Mouse (Mus musculus): ENCODE measurements at regions not wholly inside any gene's neighbourhood (a gene's known extent, or its start where the extent isn't known, plus 50 kb on each side); places are given as distances from the start of the nearest gene placed in this dataset.
A peak's percentile ranks its signal among the peaks of the same experiment; 100 is the strongest.
"Not testable (repeated sequence)": the region's sequence is repeated elsewhere in the genome, so short reads cannot be mapped to it uniquely, and the experiment has no call there.

DNA sequence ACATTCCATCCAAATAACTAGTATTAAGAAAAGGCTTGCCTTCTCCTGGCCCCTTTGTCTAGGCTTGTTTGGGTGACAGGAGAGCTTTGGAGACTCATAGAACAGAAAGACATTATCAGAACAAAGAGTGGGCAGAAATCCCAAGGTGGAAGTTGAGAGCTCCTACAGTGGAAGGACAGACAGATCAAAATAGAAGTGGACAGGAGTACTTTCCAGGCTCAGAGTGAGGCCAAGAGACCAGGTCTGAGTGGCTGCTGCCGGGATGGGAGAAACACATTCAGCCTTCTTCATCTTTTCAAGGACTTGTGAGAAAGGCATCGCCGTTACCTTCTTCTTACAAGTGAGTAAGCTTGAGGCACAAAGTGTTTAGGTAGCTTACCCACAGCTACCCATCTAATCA is 197.5 kb downstream of the Fam43a start:
- no peak for DNase-seq (ENCODE audit: low spot score in 2 of 2)

- DNase-seq (ENCODE audit: low spot score in 2 of 2), result no peak
Measured at GRCm38 (mm10) chr16:30797973-30798471, 198.5 kb downstream of the Fam43a start.

DNA sequence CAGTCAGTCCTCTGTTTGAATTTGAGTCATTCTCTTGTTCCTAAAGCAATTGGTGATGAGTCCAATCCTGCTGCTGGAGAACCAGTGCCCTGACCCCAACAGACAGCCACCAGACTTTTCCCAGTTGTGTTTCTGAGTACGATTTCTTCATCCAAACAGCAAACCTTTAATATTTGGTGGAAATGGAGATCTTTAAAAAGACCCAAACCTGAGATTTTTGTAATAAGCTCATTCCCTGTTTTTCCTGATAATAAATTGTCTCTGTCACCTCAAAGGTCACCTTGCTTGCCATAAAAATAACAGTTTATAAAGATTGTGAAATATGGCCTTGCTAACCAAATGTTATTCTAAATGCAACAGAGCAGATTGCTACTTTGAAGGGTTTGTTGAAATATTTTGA is 199.0 kb downstream of the Fam43a start:
- DNase-seq (ENCODE audit: low spot score in 2 of 2), result no peak

DNA sequence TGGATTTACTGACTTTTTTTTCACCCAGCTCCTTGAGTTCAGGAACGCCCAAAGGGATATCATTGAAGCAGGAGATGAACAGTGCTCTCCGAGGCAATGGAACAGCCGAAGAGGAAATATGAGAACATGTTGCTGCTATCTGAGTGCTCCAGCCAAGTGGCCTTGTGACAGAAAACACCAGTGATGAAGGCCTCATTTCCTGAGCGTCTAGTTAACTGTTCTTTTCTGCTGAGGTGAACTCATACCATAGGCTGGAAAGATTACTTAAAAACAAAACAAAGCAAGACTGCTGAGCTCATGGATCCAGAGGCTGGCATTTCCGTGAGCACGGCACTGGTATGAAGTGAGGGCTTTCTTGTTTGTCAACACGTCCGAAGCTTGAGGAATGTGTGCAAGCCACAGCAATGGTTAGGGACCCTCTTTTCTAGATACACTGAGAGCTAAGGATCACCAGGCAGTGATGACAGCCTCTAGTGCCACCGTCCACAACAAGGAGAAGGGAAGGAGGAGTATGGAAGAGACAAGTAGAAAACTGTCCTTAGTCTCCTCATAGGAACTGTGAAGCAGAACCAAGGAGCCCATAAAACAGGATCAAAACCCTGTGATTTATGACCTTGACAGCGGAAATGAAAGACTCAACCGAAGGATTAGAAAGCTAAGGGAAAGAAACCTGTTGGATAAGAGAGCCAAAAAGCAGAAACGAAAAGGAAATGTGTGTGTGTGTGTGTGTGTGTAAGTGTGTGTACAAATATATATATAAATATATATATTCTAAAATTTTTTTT is 200.4 kb downstream of the Fam43a start:
- DNase-seq (ENCODE audit: low spot score in 2 of 2), result no peak

- no peak for DNase-seq (ENCODE audit: low spot score in 2 of 2)
Measured at GRCm38 (mm10) chr16:30804018-30804417, 204.5 kb downstream of the Fam43a start.

- DNase-seq (ENCODE audit: low spot score in 2 of 2), result not testable (repeated sequence)
Measured at GRCm38 (mm10) chr16:30806206-30806605, 206.7 kb downstream of the Fam43a start.

DNA sequence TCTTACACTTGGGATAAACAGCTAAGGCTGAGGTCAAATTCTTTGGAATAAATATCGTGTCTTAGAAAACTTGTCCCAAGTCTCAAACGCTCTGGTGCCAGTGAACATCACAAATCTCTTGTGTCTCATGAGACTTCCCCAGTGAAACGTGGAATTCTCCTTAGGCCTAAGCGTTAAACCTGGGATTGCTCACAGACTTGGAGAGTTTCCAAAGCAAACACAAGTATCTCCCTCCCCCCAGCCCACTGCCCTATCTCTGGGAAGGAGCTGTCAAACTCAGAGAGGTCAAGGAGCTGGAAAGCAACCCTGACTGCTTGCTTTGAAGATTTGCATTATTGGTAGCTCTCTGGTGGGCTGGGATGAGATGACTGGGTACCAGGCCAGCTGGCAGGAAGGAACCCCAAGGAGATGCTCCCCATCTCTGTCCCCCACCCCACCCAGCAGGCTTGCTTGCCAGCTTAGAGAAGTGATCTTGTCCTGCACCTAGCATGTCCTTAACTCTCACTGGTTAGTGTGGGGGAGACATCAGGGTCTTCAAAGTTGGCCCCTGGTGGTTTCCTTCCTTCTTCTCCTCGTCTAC is 219.1 kb downstream of the Fam43a start:
- DNase-seq (ENCODE audit: low spot score in 2 of 2), result no peak

- no peak for DNase-seq (ENCODE audit: low spot score in 2 of 2)
Measured at GRCm38 (mm10) chr16:30819342-30819741, 219.8 kb downstream of the Fam43a start.

GRCm38 (mm10) chr16:30820234-30820633 is 220.7 kb downstream of the Fam43a start:
- no peak for DNase-seq (ENCODE audit: low spot score in 2 of 2)

DNA sequence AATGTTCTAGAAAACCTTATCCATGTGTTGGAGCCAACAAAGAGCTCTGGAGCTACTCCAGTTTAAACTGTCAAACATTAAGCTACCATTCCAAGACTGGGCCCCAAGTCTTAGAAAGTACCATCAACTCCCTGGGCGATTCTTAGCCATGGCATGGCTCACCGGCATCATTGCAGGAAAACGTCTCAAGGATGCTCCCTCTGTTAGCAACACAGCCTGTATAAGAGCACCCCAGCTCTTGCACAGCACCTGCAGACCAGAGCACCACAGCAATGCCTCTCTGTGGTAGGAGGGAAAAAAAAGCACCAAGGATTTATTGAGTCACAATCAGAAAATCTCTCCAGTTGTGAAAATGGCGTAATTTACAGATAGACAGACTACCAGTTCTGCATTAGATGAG is 221.2 kb downstream of the Fam43a start:
- no peak for DNase-seq (ENCODE audit: low spot score in 2 of 2)

GRCm38 (mm10) chr16:30821191-30821910 is 221.8 kb downstream of the Fam43a start:
- DNase-seq (ENCODE audit: low spot score in 2 of 2), result peak; percentile 62 to 76

DNA sequence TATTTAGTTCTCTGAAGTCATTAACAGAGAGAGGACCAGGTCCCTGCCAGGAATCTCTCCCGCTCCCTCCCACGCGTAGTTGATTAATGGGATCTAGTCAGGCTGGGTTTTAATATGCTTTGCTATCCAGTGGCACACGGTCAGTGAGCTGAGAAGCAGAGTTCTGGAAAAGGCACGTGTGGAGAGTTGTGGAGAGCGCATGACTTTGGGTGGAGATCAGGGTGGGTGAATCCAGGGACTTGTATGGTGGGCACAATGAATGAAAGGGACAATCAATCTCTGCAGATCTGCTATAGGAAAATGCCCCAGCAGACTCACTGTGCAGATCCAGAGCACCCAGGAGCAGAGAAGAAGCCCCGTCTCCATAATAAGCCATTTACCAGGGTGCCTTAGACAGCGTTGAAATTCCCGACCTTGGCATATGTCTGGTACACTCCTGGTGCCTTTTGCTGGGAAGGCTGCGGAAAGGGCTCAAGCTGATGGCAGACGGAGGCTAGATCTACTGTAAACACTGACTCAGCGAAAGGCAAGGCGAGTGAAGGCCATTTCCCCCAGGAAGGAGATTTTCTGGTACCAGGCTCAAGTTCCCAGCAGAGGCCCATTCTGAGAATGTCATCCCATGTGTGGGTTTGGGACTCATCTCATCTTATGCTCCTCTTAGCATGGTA is 222.5 kb downstream of the Fam43a start:
- peak in 1 of 2 experiments; percentile 22 for DNase-seq (ENCODE audit: low spot score in 2 of 2)

- DNase-seq (ENCODE audit: low spot score in 2 of 2), result peak in 1 of 2 experiments; percentile 52
Measured at GRCm38 (mm10) chr16:30826128-30826527, 226.6 kb downstream of the Fam43a start.

- DNase-seq (ENCODE audit: low spot score in 2 of 2), result peak; percentile 24 to 68
Measured at GRCm38 (mm10) chr16:30827901-30828608, 228.5 kb downstream of the Fam43a start.

DNA sequence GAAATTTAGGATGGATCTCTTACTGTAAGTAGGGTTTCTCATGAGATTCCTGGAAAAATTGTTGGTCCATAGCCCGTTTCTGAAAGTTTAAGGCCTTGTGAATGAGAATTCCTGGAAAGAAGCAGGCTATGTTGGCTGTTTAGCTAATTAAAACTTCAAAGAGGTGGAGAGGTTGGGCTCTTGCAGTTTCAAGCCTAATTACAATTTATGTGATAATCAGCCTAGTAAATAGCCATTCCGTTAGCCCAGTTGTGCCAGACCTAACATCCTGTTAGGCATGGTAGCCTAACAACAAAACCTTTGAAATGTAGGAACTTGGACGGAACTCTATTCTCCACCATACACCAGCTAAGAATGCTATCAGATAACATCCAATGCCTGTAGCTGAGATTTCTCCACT is 235.0 kb downstream of the Fam43a start:
- no peak for DNase-seq (ENCODE audit: low spot score in 2 of 2)

GRCm38 (mm10) chr16:30835678-30836077 is 236.2 kb downstream of the Fam43a start:
- no peak for DNase-seq (ENCODE audit: low spot score in 2 of 2)

DNA sequence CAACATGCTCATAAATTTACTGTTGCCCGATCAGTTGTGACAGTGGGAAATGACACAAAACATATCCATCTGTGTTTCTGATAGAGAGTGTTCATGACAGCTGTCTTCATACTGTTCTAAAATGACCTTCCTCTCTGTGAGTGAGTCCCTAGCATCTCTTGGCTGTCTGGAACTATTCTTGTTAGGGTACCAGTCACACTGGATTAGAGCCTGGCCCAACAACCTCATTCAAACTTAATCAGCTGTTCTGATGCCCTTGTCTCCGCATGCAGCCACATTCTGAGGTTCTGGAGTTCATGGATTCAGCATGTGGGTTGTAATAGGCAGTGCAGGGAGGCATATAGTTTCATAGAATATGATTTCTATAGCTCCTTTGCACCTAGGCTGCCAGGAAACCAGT is 238.4 kb downstream of the Xxylt1 start:
- DNase-seq (ENCODE audit: low spot score in 2 of 2), result no peak

- DNase-seq (ENCODE audit: low spot score in 2 of 2), result no peak
Measured at GRCm38 (mm10) chr16:30852595-30852994, 228.6 kb downstream of the Xxylt1 start.

DNA sequence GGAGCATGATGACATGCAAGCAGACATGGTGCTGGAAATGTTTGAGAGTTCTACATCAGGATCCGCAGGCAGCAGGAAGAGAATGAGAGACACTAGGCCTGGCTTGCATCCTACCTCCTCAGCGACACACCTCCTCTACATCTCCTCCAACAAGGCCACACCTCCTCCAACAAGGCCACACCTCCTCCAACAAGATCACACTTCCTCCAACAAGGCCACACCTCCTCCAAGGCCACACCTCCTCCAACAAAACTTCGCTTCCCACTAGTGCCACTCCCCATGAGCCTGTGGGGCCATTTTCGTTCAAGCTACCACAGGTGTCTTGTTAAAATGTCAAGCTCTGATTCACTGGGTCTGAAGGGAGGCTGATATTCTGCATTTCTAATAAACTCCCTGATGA is 226.5 kb downstream of the Xxylt1 start:
- DNase-seq (ENCODE audit: low spot score in 2 of 2), result no peak

- no peak for DNase-seq (ENCODE audit: low spot score in 2 of 2)
Measured at GRCm38 (mm10) chr16:30857656-30858055, 223.6 kb downstream of the Xxylt1 start.

Data from gastrocnemius, postnatal 4 days (tissue).